Mouse (Mus musculus): ENCODE measurements around the gene Gfpt1.

- TF ChIP-seq POLR2A (IDR thresholded peaks at IDR 0.05; ENCODE audit: low read depth, low read length) (no peak), CTCF (IDR thresholded peaks at IDR 0.05; ENCODE audit: extremely low read depth, insufficient read depth, insufficient read length, insufficient replicate concordance) (no peak)
Measured at GRCm38 (mm10) chr6:87021791-87022190, 20.9 kb upstream of the Gfpt1 start.

All from spleen, adult 2 months (tissue).